Mouse (Mus musculus) liver, embryonic 14.5 days (tissue): ENCODE data around the gene Fam136a. TPM values are rescaled to one million over a fixed set of nuclear protein-coding genes. Genes with fewer than 3 reads are reported as not detected.

Experiments used
- ATAC-seq: fragments of 200-750 bp; cut with Nextera tagmentation; 2 replicates; pipeline ENCODE4 v1.8.0; 2017; ENCODE audit warnings: moderate number of reproducible peaks, mild to moderate bottlenecking, moderate library complexity; ENCODE audit not compliant: insufficient read depth
- DNase-seq, 3 experiments: peaks; one replicate each; pipeline ENCODE4 v3.0.0-alpha.2; 2012 to 2013; ENCODE audit warnings: low read depth in 3 of 3, low spot score in 3 of 3
- H3K27ac ChIP-seq: fragments of 300-500 bp; sonication (generic); 2 replicates; pipeline ENCODE4 v1.5.1; 2014; ENCODE audit warnings: moderate library complexity, mild to moderate bottlenecking, control low read depth, inconsistent platforms
- H3K27me3 ChIP-seq: fragments of 300-500 bp; sonication (generic); 2 replicates; pipeline ENCODE4 v1.6.1; 2014; ENCODE audit warnings: mild to moderate bottlenecking, low read length, moderate library complexity; ENCODE audit not compliant: control insufficient read depth, insufficient read depth
- H3K36me3 ChIP-seq: fragments of 300-500 bp; sonication (generic); replicated peaks from 2 replicates; pipeline ENCODE4 v1.6.1; 2014; ENCODE audit warnings: low read depth; ENCODE audit not compliant: control insufficient read depth, insufficient read depth
- H3K4me1 ChIP-seq, 2 experiments: fragments of 200-500 bp in 1 of 2; fragments of 300-500 bp in 1 of 2; sonication (generic) in 1 of 2; replicated peaks; 2 replicates each; pipeline ENCODE4 v1.6.1; 2012 to 2014; ENCODE audit warnings: antibody characterized with exemption in 1 of 2, inconsistent platforms in 1 of 2, low read length in 1 of 2; ENCODE audit not compliant: control insufficient read depth in 2 of 2, insufficient read depth in 2 of 2
- H3K4me2 ChIP-seq: fragments of 300-500 bp; sonication (generic); 2 replicates; pipeline ENCODE4 v1.6.1; 2014; ENCODE audit warnings: low read depth, mild to moderate bottlenecking, control low read depth, moderate library complexity
- H3K4me3 ChIP-seq, 2 experiments: fragments of 200-500 bp in 1 of 2; fragments of 300-500 bp in 1 of 2; sonication (generic) in 1 of 2; 2 replicates each; pipeline ENCODE4 v1.5.1; 2012 to 2014; ENCODE audit warnings: low read depth in 2 of 2, low read length in 2 of 2, mild to moderate bottlenecking in 2 of 2, control low read depth in 1 of 2, inconsistent platforms in 1 of 2, moderate library complexity in 1 of 2; ENCODE audit not compliant: insufficient read depth in 1 of 2
- H3K9ac ChIP-seq: fragments of 300-500 bp; sonication (generic); replicated peaks from 2 replicates; pipeline ENCODE4 v1.6.1; 2014; ENCODE audit warnings: mild to moderate bottlenecking, control low read depth, moderate library complexity
- H3K9me3 ChIP-seq: fragments of 300-500 bp; sonication (generic); 2 replicates; pipeline ENCODE4 v1.6.1; 2016; ENCODE audit warnings: low read length, mixed read lengths; ENCODE audit not compliant: control insufficient read depth
- CTCF ChIP-seq: IDR thresholded peaks from 2 replicates; pipeline ENCODE4 v1.5.1; 2016; ENCODE audit warnings: antibody characterized with exemption, low read depth, control low read depth
- EP300 ChIP-seq: IDR thresholded peaks from 2 replicates; pipeline ENCODE4 v1.6.1; 2016; ENCODE audit warnings: antibody characterized with exemption, low read depth
- WGBS: fragments of 180-500 bp; shearing (Covaris S2); extraction: QIAGEN DNeasy Blood & Tissue Kit; methylation state at CpG from one replicate; pipeline ENCODE4 v1.1.7; 2014; ENCODE audit not compliant: insufficient replicate concordance; 5-methylcytosine and 5-hydroxymethylcytosine counted together
- polyA plus RNA-seq, 2 experiments: library from polyadenylated mRNA; depleted of rRNA in 1 of 2; stranded (reverse) in 1 of 2; unstranded in 1 of 2; fragments of >200 nt; fragmentation: Nextera tagmentation in 1 of 2; extraction: Ambion mirVana in 1 of 2; gene quantifications; 2 replicates each; pipeline versions ENCODE4 v1.2.1 to v1.2.3; 2012 to 2014

The Fam136a gene
- polyA plus RNA-seq, 2 experiments, result 27.6 to 64.8 TPM

DNA sequence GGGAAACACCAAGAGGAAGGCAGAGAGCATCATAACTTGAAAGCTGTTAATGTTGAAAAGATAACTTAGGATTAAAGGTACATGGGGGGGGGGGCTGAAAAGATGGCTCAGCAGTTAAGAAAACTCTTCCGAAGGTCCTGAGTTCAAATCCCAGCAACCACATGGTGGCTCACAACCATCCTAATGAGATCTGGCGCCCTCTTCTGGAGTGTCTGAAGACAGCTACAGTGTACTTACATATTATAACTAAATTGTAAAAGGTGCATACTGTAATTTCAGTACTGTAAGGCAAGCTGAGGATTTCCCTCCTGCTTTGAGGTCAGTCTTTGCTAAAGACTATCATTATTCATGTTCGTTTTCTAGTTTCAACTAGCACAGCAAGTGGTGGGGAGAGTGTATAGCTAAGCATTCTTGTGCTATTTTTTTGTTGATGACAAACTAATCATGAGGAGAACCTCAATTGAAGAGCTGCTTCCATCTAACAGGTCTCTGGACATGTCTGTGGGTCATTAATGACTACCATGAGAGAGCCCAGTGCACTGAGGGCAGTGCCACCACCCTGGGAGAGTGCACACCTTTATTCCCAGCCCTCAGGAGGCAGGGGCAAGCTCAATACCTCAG is 4.8 kb downstream of the Fam136a start:
- Histone ChIP-seq H3K27me3 (no peaks in the 10 kb centered on the region), H3K27ac (peak overlapping the region; percentile 1; the same call in 1 of the 2 replicates), H3K9ac (no peak overlapping the region), H3K36me3 (peaks cover 2% of the 10 kb centered on the region; the same call in 1 of the 2 replicates), H3K4me2 (peak overlapping the region; percentile 97), H3K4me3 (peak overlapping the region; percentile 86 to 91), H3K4me1 (peaks cover 23 to 29% of the 10 kb centered on the region in 2 experiments), H3K9me3 (no peaks in the 10 kb centered on the region)
- ATAC-seq, result no peak
- DNase-seq, result no peak
- TF ChIP-seq EP300 (no peak), CTCF (peak; percentile 55)
- WGBS, result 50% methylated on average over 3 of the region's 3 CpGs

DNA sequence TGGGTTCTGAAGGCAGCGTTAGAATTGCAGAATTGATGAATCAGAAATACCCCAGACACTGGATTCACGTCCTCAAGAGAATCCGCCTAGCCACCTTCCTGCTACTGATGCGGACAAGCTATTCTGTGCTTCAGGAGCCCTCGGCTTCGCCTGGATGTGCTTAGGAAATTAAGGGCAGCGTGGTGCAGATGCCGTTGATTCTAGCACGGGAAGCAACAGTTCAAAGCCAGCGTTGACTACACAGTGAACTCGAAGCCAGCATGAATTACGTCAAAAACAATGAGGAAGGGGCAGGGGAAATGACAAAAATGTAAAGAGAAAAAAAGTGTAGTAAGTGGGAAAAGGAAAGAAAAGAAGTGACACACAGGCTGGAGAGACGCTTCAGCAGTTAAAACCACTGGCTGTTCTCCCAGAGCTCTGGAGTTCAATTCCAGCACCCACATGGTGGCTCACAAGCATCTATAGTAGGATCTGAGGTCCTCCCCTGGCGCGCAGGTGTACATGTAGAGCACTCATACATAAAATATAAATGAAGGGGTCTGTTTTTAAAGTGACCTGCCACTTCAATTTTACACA is 5.4 kb downstream of the Fam136a start, which contains the start of gene Snrpg:
Snrpg (plus strand) TSS at position 541 of the 576 bp plus-strand sequence.
- peak; percentile 26 for ATAC-seq
- Histone ChIP-seq H3K9me3 (no peaks in the 10 kb centered on the region), H3K27ac (peak within 1 kb of the TSS; percentile 59), H3K36me3 (peaks cover 2% of the 10 kb centered on the region; the same call in 1 of the 2 replicates), H3K4me2 (peak within 1 kb of the TSS; percentile 97), H3K27me3 (no peaks in the 10 kb centered on the region), H3K4me1 (peaks cover 23 to 29% of the 10 kb centered on the region in 2 experiments), H3K9ac (peak within 1 kb of the TSS; percentile 85), H3K4me3 (peak within 1 kb of the TSS; percentile 86 to 91)
- WGBS, result 16% methylated on average over 15 of the region's 15 CpGs
- no peak for DNase-seq
- TF ChIP-seq EP300, result no peak
- no peak for TF ChIP-seq CTCF

DNA sequence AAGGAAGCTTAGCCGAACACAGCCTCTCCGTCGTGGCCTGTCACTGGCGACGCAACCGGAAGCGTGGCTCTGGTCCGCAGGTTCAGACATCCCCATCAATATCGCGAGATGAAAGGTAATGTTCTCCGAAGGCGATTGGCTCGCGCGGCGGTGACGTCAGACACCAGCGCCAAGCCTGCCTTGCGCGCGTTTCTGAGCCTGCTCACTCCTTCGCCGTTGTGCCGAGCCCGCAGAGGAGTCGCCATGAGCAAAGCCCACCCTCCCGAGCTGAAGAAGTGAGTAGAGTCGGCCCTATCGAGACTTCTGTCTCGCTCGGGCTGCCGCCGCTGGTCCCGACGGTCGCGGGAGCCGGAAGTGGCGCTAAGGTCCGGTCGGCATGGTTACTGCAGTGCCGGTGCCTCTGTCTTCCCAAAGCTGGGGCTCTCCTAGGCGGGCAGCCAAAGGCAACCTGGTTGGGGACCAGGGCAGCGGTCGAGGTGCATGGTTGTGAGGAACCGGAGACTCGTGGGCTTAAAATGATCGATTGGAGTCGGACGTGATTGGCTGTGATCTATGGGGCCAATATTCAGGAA is 6.0 kb downstream of the Fam136a start:
- peak overlapping the region; percentile 97 for H3K4me2 ChIP-seq
- peak overlapping the region; percentile 86 to 91 for H3K4me3 ChIP-seq
- H3K9ac ChIP-seq, result peak overlapping the region; percentile 85
- H3K36me3 ChIP-seq, result peaks cover 7% of the 10 kb centered on the region
- no peaks in the 10 kb centered on the region for H3K9me3 ChIP-seq
- no peaks in the 10 kb centered on the region for H3K27me3 ChIP-seq
- peak; percentile 93 for ATAC-seq
- under 1% methylated on average over 50 of the region's 50 CpGs for WGBS
- peak; percentile 92 to 93 (median 93) for DNase-seq
- H3K27ac ChIP-seq, result peak overlapping the region; percentile 59
- H3K4me1 ChIP-seq, result peaks cover 22 to 23% of the 10 kb centered on the region in 2 experiments
- TF ChIP-seq EP300 (peak; percentile 22; the same call in 1 of the 2 replicates), CTCF (no peak; the same call in 1 of the 2 replicates)

DNA sequence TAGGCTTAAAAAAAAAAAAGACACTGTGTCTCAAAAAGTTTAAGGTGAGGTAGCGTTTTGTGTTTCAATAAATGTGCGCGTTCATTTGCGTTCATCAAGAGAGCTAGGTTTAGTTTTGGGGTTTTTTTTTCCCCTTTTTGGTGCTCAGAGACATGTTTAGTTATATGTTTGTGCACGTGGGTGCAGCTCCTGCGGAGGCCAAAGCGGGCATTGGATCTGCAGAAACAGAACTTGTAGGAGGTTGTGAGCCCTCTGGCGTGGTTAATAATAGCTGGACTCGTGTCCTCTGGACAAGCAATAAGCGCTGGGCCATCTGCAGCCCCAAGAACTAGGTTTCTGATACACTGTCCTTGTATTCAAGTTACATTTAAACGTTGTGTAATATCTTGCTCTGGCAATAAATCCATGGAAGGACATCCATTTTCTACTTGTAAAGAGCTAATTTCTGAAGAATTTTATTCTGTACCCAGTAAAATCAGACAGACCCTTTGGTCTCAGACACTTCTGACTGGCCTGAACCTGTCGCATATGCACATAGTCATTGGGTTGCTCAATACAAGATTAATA is 6.6 kb downstream of the Fam136a start:
- H3K27me3 ChIP-seq, result no peaks in the 10 kb centered on the region
- ATAC-seq (no peak), DNase-seq (no peak)
- H3K36me3 ChIP-seq, result peaks cover 13% of the 10 kb centered on the region
- H3K4me2 ChIP-seq, result peak overlapping the region; percentile 97
- no peaks in the 10 kb centered on the region for H3K9me3 ChIP-seq
- H3K9ac ChIP-seq, result peak overlapping the region; percentile 85
- H3K4me3 ChIP-seq, result peak overlapping the region; percentile 86 to 91
- 3% methylated on average over 12 of the region's 12 CpGs for WGBS
- TF ChIP-seq CTCF, result no peak
- no peak for TF ChIP-seq EP300
- peaks cover 16 to 19% of the 10 kb centered on the region in 2 experiments for H3K4me1 ChIP-seq
- peak overlapping the region; percentile 59 for H3K27ac ChIP-seq
